Mouse (Mus musculus) Patski (cell line): Measurements from ENCODE around the gene Zbed5. TPM values are rescaled to one million over a fixed set of nuclear protein-coding genes. Genes with fewer than 3 reads are reported as not detected.

Experiments used
- ATAC-seq: fragments of 100-300 bp; one replicate; pipeline ENCODE4 v1.8.0; 2021
- CTCF ChIA-PET: fragments of 350-600 bp; sonication (Branson Sonifier 250); formaldehyde crosslinking; loops from one replicate; lab custom pipeline; 2022; ENCODE audit warnings: inconsistent platforms; lab: Charles Lee
- POLR2A ChIA-PET: fragments of 350-600 bp; sonication (Branson Sonifier 250); formaldehyde crosslinking; loops from one replicate; lab custom pipeline; 2022; ENCODE audit warnings: antibody characterized with exemption, inconsistent platforms; lab: Charles Lee
- DNase-seq: peaks from one replicate; pipeline ENCODE4 v3.0.0-alpha.2; 2011; ENCODE audit warnings: low read depth, low spot score
- H3K27me3 ChIP-seq: fragments of 371-371 bp; one replicate; pipeline ENCODE4 v1.5.1; 2021
- CTCF ChIP-seq: fragments of 100-300 bp; IDR thresholded peaks from one replicate; pipeline ENCODE4 v1.5.1; 2021
- in situ Hi-C: fragments of 300-500 bp; cut with MboI; formaldehyde crosslinking; loops from 3 replicates; pipeline ENCODE4 v1.11.1; 2018; ENCODE audit warnings: low pct_unique_long_range_greater_than_20kb, mixed read lengths
- polyA plus RNA-seq: library from polyadenylated mRNA; unstranded; gene quantifications from one replicate; pipeline ENCODE4 v1.2.3, GENCODE M21; 2021

The Zbed5 gene
- polyA plus RNA-seq, 1 experiment from 2014 or later = 4.0 TPM

DNA sequence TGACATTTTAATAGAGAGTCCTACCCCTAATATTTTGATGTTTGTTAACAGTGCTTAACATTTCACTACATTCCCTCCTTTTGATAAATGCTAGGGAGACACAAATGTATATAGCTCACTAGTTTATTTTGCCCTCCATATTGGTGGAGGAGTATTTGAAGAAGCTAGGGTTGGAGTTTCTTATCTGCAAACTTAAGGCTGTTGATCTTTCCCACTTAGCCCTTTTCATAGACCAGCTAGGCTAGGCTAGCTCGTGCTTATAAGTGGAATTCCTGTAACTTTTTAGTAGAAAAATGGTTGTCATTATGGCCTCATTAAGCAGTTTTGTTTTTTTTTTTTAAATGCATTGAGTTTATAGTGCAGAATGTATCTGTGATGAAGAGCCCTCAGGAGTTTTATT, 47.9 kb downstream of the Zbed5 start:
- DNase-seq = no peak
- CTCF ChIA-PET = interaction anchor here (1.3 kb wide), 1 partner anchor 25 kb away, joined by 3 read pairs; no protein-coding TSS in a partner anchor
- in situ Hi-C loops = no loop called here
- POLR2A ChIA-PET = interaction anchor here (0.5 kb wide), 1 partner anchor 45 kb away, joined by 4 read pairs; no protein-coding TSS in a partner anchor
- no peak for ATAC-seq
- H3K27me3 ChIP-seq = no peaks in the 10 kb centered on the region
- no peak for TF ChIP-seq CTCF

DNA sequence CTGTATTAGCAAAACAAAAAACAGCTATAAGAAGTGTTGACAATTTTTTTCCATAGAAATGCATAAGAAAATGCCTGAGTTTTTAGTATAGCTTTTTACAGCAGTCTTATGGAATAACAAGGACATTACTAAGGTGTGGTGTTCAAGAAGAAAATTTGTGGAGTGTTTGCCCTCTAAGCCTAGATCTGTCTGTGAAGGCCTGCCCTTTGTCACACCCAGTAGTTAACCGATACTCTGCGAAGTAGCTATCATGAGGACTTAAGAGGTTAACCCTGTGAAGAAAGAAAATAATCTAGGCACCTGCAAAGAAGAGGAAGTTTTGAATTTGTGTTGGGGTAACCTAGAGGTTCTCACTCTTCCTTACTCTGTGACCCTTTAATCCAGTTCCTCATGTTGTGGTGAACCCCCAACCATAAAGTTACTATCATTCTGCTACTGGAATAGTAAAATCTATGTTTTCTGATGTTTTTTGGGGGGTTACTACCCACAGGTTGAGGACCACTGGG, 52.1 kb downstream of the Zbed5 start:
- H3K27me3 ChIP-seq = no peaks in the 10 kb centered on the region
- in situ Hi-C loops = no loop called here
- no peak for ATAC-seq
- TF ChIP-seq CTCF = no peak
- CTCF ChIA-PET = interaction anchor here (0.9 kb wide), 1 partner anchor 59 kb away, joined by 3 read pairs; no protein-coding TSS in a partner anchor
- DNase-seq = no peak
- POLR2A ChIA-PET = no interaction called here

DNA sequence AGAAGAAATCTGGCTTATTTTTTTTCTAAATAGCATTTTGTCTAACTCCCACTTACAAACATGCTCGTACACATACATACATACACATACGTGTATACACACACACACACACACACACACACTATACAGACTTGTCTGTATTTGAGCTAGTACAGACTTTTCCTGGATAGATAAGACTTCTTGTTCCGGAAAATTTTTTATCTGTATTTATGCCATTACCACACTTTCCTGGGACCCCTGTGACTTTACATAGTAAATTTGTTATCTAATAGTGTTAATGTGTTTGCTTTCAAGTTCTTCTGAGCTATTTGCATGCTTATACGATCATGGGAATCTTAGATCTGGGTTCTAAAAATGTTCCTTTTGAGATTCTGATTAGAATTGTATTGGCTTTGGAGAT, 56.6 kb downstream of the Zbed5 start:
- no peaks in the 10 kb centered on the region for H3K27me3 ChIP-seq
- ATAC-seq (no peak), DNase-seq (no peak)
- in situ Hi-C loops = no loop called here
- ChIA-PET CTCF (interaction anchor here (0.7 kb wide), 1 partner anchor 17 kb away, joined by 3 read pairs; no protein-coding TSS in a partner anchor), POLR2A (no interaction called here)
- TF ChIP-seq CTCF = no peak

Other genes with a start within 250 kb of the Zbed5 start
- gene Zfp11, start 225.6 kb upstream of the Zbed5 start, polyA plus RNA-seq = 5.5 TPM
- gene Sept14, start 187.2 kb upstream of the Zbed5 start, polyA plus RNA-seq = 0.09 TPM
- gene Mrps17, start 180.2 kb upstream of the Zbed5 start, polyA plus RNA-seq = 76.7 TPM
- gene Nipsnap2, start 170.7 kb upstream of the Zbed5 start, polyA plus RNA-seq = 244 TPM
- 153 TPM for gene Psph, start 108.3 kb upstream of the Zbed5 start, polyA plus RNA-seq
- gene Sumf2, start 48.7 kb upstream of the Zbed5 start, polyA plus RNA-seq = 112 TPM
- gene Chchd2, start 8.3 kb upstream of the Zbed5 start, polyA plus RNA-seq = 686 TPM
- 4.4 TPM for gene Phkg1, start 2.8 kb downstream of the Zbed5 start, polyA plus RNA-seq
- gene Nupr1l, start 12.8 kb downstream of the Zbed5 start, polyA plus RNA-seq = 5.8 TPM
- 32.3 TPM for gene Vkorc1l1, start 46.2 kb downstream of the Zbed5 start, polyA plus RNA-seq
- gene Gusb, start 107.3 kb downstream of the Zbed5 start, polyA plus RNA-seq = 63.8 TPM
- 83.6 TPM for gene Asl, start 133.5 kb downstream of the Zbed5 start, polyA plus RNA-seq
- gene Crcp, start 133.6 kb downstream of the Zbed5 start, polyA plus RNA-seq = 39.7 TPM
- 18.3 TPM for gene Tpst1, start 177.6 kb downstream of the Zbed5 start, polyA plus RNA-seq
- gene Kctd7, start 249.1 kb downstream of the Zbed5 start, polyA plus RNA-seq = 5.1 TPM